Mouse (Mus musculus) hindbrain, embryonic 14.5 days (tissue): ENCODE measurements around the gene Zar1l. TPM values are rescaled to one million over a fixed set of nuclear protein-coding genes. Genes with fewer than 3 reads are reported as not detected.
"Not testable (repeated sequence)": the region's sequence is repeated elsewhere in the genome, so short reads cannot be mapped to it uniquely, and the experiment has no call there.

Experiments used
- ATAC-seq: fragments of 200-750 bp; cut with Nextera tagmentation; 2 replicates; pipeline ENCODE4 v1.8.0; 2017; ENCODE audit warnings: moderate number of reproducible peaks, mild to moderate bottlenecking, moderate TSS enrichment, moderate library complexity; ENCODE audit not compliant: low FRiP score
- DNase-seq: peaks from one replicate; pipeline ENCODE4 v3.0.0-alpha.2; 2015; ENCODE audit warnings: low spot score
- H3K27ac ChIP-seq: fragments of 300-500 bp; sonication (generic); 2 replicates; pipeline ENCODE4 v1.5.1; 2014; ENCODE audit warnings: mild to moderate bottlenecking, moderate library complexity
- H3K27me3 ChIP-seq: fragments of 300-500 bp; sonication (generic); 2 replicates; pipeline ENCODE4 v1.6.1; 2014; ENCODE audit warnings: mild to moderate bottlenecking, low read length, mixed read lengths; ENCODE audit not compliant: control insufficient read depth, insufficient read depth
- H3K36me3 ChIP-seq: fragments of 300-500 bp; sonication (generic); replicated peaks from 2 replicates; pipeline ENCODE4 v1.6.1; 2014; ENCODE audit not compliant: control insufficient read depth, insufficient read depth
- H3K4me1 ChIP-seq: fragments of 300-500 bp; sonication (generic); replicated peaks from 2 replicates; pipeline ENCODE4 v1.6.1; 2014; ENCODE audit warnings: antibody characterized with exemption, low read length, mixed read lengths; ENCODE audit not compliant: control insufficient read depth, insufficient read depth
- H3K4me2 ChIP-seq: fragments of 300-500 bp; sonication (generic); replicated peaks from 2 replicates; pipeline ENCODE4 v1.6.1; 2014; ENCODE audit warnings: mild to moderate bottlenecking, moderate library complexity
- H3K4me3 ChIP-seq: fragments of 300-500 bp; sonication (generic); replicated peaks from 2 replicates; pipeline ENCODE4 v1.5.1; 2014; ENCODE audit warnings: mild to moderate bottlenecking, low read length
- H3K9ac ChIP-seq: fragments of 300-500 bp; sonication (generic); 2 replicates; pipeline ENCODE4 v1.6.1; 2014
- H3K9me3 ChIP-seq: fragments of 300-500 bp; sonication (generic); 2 replicates; pipeline ENCODE4 v1.6.1; 2016; ENCODE audit warnings: low read length; ENCODE audit not compliant: control insufficient read depth
- WGBS: fragments of 180-500 bp; shearing (Covaris S2); extraction: QIAGEN DNeasy Blood & Tissue Kit; methylation state at CpG from one replicate; pipeline ENCODE4 v1.1.7; 2014; 5-methylcytosine and 5-hydroxymethylcytosine counted together
- polyA plus RNA-seq: library from polyadenylated mRNA; unstranded; fragments of >200 nt; fragmentation: Nextera tagmentation; extraction: Ambion mirVana; gene quantifications from 2 replicates; pipeline ENCODE4 v1.2.1, GENCODE M21; 2014

The Zar1l gene
- polyA plus RNA-seq, 1 experiment from 2014 or later, result not detected

- ATAC-seq, result not testable (repeated sequence)
- peaks cover 65% of the 10 kb centered on the region for H3K36me3 ChIP-seq
- 88% methylated on average over 4 of the region's 4 CpGs for WGBS
Measured at GRCm38 (mm10) chr5:150491573-150492173, 26.3 kb downstream of the Zar1l start.

GRCm38 (mm10) chr5:150490821-150491220, 27.1 kb downstream of the Zar1l start:
- Histone ChIP-seq H3K4me3 (no peak overlapping the region), H3K4me2 (no peak overlapping the region), H3K36me3 (peaks cover 59% of the 10 kb centered on the region), H3K27ac (no peak overlapping the region), H3K27me3 (no peaks in the 10 kb centered on the region), H3K9ac (no peak overlapping the region), H3K9me3 (0 out of 2 replicates have a peak, but pooled peaks cover 4% of the 10 kb centered on the region), H3K4me1 (no peaks in the 10 kb centered on the region)
- DNase-seq (no peak), ATAC-seq (no peak)
- WGBS, result 75% methylated on average over 8 of the region's 8 CpGs

More at GRCm38 (mm10) chr5:150491573-150492173, 26.3 kb downstream of the Zar1l start:
- not testable (repeated sequence) for H3K9ac ChIP-seq, H3K4me1 ChIP-seq, H3K27ac ChIP-seq, DNase-seq, H3K27me3 ChIP-seq, H3K4me2 ChIP-seq, H3K9me3 ChIP-seq, H3K4me3 ChIP-seq

- 85% methylated on average over 3 of the region's 3 CpGs for WGBS
- H3K36me3 ChIP-seq, result peaks cover 57% of the 10 kb centered on the region
- no peaks in the 10 kb centered on the region for H3K27me3 ChIP-seq
- H3K9ac ChIP-seq, result no peak overlapping the region
- no peak overlapping the region for H3K4me2 ChIP-seq
- no peak for DNase-seq
- H3K9me3 ChIP-seq, result 0 out of 2 replicates have a peak, but pooled peaks cover 4% of the 10 kb centered on the region
- H3K4me1 ChIP-seq, result no peaks in the 10 kb centered on the region
- H3K4me3 ChIP-seq, result no peak overlapping the region
- no peak for ATAC-seq
- H3K27ac ChIP-seq, result no peak overlapping the region
Measured at GRCm38 (mm10) chr5:150490285-150490684, 27.7 kb downstream of the Zar1l start.

- DNase-seq (no peak), ATAC-seq (no peak)
- Histone ChIP-seq H3K36me3 (peaks cover 57% of the 10 kb centered on the region), H3K4me2 (no peak overlapping the region), H3K4me1 (no peaks in the 10 kb centered on the region), H3K9me3 (no peaks in the 10 kb centered on the region), H3K27ac (no peak overlapping the region), H3K4me3 (no peak overlapping the region), H3K9ac (no peak overlapping the region), H3K27me3 (no peaks in the 10 kb centered on the region)
- WGBS, result 74% methylated on average over 3 of the region's 3 CpGs
Measured at GRCm38 (mm10) chr5:150485198-150485597, 32.8 kb downstream of the Zar1l start.

DNA sequence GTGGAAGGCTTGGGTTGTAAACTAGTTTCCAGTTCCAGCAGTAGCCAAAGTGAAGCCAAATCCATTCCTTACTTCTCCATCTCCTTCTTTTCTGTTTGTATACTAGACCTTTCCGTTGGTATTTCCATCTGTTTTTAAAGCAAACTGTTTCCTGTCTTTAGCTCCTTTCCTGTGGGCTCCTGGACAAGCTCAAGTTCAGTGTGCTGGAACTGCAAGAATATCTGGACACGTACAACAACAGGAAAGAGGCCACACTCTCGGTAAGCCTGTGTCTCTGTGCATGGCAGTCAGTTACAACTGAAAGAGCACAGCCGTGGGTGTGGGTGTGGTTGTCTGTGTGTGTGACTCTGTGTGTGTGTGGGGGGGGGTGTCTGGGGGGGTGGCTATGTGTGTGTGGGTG, 39.4 kb downstream of the Zar1l start:
- DNase-seq (no peak), ATAC-seq (no peak)
- no peaks in the 10 kb centered on the region for H3K27me3 ChIP-seq
- no peaks in the 10 kb centered on the region for H3K4me1 ChIP-seq
- peaks cover 60% of the 10 kb centered on the region for H3K36me3 ChIP-seq
- WGBS, result 86% methylated on average over 4 of the region's 4 CpGs
- H3K27ac ChIP-seq, result no peak overlapping the region
- H3K4me3 ChIP-seq, result no peak overlapping the region
- no peaks in the 10 kb centered on the region for H3K9me3 ChIP-seq
- no peak overlapping the region for H3K4me2 ChIP-seq
- no peak overlapping the region for H3K9ac ChIP-seq

DNA sequence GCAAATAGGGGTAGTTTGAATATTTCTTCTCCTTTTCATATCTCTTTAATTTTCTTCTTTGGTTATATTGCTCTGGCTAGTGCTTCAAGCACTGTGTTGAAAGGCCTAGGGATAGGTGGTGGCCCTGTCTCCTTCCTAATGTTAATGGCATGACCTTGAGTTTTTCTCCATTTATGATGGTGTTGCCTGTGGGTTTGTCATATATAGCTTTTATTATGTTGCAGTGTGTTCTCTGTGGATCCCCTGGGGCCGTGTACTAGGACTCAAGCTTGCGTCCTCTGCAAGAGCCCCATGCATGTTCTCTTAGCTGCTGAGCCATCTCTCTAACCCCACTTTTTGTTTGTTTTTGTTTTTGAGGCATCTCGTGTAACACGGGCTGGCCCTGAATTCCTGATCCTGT, 40.6 kb downstream of the Zar1l start:
- H3K4me3 ChIP-seq, result no peak overlapping the region
- DNase-seq (no peak), ATAC-seq (no peak)
- H3K36me3 ChIP-seq, result peaks cover 60% of the 10 kb centered on the region
- 72% methylated on average over 4 of the region's 4 CpGs for WGBS
- H3K4me1 ChIP-seq, result no peaks in the 10 kb centered on the region
- H3K9ac ChIP-seq, result no peak overlapping the region
- no peak overlapping the region for H3K4me2 ChIP-seq
- H3K27me3 ChIP-seq, result no peaks in the 10 kb centered on the region
- H3K9me3 ChIP-seq, result no peaks in the 10 kb centered on the region
- H3K27ac ChIP-seq, result no peak overlapping the region

DNA sequence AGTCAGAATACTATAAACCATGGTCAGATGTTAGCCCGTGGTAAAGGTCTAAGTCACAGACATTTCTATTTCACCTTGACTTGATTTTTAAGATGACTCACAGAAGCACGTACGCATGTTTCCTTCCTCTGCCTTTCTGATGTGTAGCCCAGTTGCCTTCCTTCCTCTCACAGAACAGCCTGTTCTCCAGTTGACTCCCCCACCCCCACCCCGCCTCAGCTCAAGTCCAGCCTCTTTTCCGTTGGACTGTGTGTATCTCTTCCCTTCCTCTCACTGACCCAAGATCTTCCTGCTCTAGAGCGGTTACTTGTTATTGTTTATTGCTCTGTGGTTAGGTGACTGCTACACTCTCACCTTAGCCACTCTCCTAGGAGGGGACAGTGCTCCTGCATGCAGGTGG, 49.5 kb downstream of the Zar1l start:
- DNase-seq (no peak), ATAC-seq (no peak)
- Histone ChIP-seq H3K36me3 (peaks cover 71% of the 10 kb centered on the region), H3K9me3 (no peaks in the 10 kb centered on the region), H3K4me3 (no peak overlapping the region), H3K4me2 (no peak overlapping the region), H3K4me1 (no peaks in the 10 kb centered on the region), H3K27ac (no peak overlapping the region), H3K9ac (no peak overlapping the region), H3K27me3 (no peaks in the 10 kb centered on the region)
- 79% methylated on average over 6 of the region's 6 CpGs for WGBS

- H3K36me3 ChIP-seq, result peaks cover 55% of the 10 kb centered on the region
- WGBS, result 81% methylated on average over 12 of the region's 12 CpGs
- H3K4me3 ChIP-seq, result no peak overlapping the region
- ATAC-seq (no peak), DNase-seq (peak; percentile 36)
- no peaks in the 10 kb centered on the region for H3K4me1 ChIP-seq
- no peaks in the 10 kb centered on the region for H3K27me3 ChIP-seq
- H3K9ac ChIP-seq, result no peak overlapping the region
- no peak overlapping the region for H3K27ac ChIP-seq
- no peaks in the 10 kb centered on the region for H3K9me3 ChIP-seq
- H3K4me2 ChIP-seq, result no peak overlapping the region
Measured at GRCm38 (mm10) chr5:150466132-150466531, 51.8 kb downstream of the Zar1l start.

DNA sequence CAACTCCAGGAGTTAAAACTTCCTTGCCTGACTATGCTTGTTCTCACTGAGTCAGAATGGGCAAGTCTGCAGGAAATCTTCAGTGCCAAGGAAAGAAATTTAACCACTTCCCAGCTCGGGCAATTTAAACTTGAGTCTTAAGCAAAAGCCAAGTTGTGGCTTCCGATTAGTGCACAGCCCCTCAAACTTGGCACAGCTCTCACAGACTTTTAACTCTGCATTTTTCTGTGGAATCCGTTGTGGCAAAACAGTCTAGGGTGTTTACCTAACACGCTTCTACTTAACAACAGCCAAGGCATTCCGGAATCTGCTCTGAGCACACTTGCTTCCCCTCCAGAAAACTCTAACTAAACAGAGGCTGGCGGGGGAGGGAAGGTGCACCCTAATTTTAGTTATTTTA, 52.7 kb downstream of the Zar1l start:
- WGBS, result 84% methylated on average over 6 of the region's 6 CpGs
- no peaks in the 10 kb centered on the region for H3K27me3 ChIP-seq
- no peak overlapping the region for H3K27ac ChIP-seq
- no peaks in the 10 kb centered on the region for H3K9me3 ChIP-seq
- H3K9ac ChIP-seq, result no peak overlapping the region
- H3K4me3 ChIP-seq, result no peak overlapping the region
- H3K4me1 ChIP-seq, result no peaks in the 10 kb centered on the region
- ATAC-seq (no peak), DNase-seq (no peak)
- H3K36me3 ChIP-seq, result peaks cover 60% of the 10 kb centered on the region
- H3K4me2 ChIP-seq, result no peak overlapping the region

DNA sequence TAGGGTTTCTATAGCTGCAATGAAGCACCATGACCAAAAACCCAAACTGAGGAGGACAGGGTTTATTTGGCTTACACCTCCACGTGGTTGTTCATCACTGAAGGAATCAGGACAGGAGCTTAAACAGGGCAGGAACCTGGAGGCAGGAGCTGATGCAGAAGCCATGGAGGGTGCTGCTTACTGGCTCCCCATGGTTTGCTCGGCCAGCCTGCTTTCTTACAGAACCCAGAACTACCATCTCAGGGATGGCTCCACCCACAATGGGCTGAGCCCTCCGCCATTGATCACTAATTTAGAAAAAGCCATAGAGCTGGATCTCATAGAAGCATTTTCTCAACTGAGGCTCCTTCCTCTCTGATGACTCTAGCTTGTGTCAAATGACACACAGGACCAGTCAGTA, 53.2 kb downstream of the Zar1l start:
- DNase-seq, result no peak
- peaks cover 59% of the 10 kb centered on the region for H3K36me3 ChIP-seq
- H3K27me3 ChIP-seq, result no peaks in the 10 kb centered on the region
- H3K9ac ChIP-seq, result no peak overlapping the region
- no peak overlapping the region for H3K27ac ChIP-seq
- WGBS, result 64% methylated on average over 3 of the region's 3 CpGs
- ATAC-seq, result no peak
- no peak overlapping the region for H3K4me3 ChIP-seq
- no peaks in the 10 kb centered on the region for H3K9me3 ChIP-seq
- H3K4me2 ChIP-seq, result no peak overlapping the region
- H3K4me1 ChIP-seq, result no peaks in the 10 kb centered on the region
